8 mouse cellular contexts compared by ENCODE assay signal in genomic region chr5:118514527-118514831, GRCm38 (mm10). TPM values are rescaled to one million over a fixed set of nuclear protein-coding genes. Genes with fewer than 3 reads are reported as not detected.
DNase-seq lines count a peak whose midpoint lies in the region; ATAC-seq and TF ChIP-seq lines count a peak whose summit lies in the region.

No protein-coding gene starts in this region.

- peak overlapping the region; percentile 30; the same call in 1 of the 2 replicates for H3K4me3 ChIP-seq in kidney, embryonic 14.5 days (ENCODE audit: low read length)
- peak overlapping the region; percentile 20 for H3K4me3 ChIP-seq in bone marrow, adult 2 months (replicated peaks; ENCODE audit: control insufficient read depth, low read depth, low read length)
- H3K4me3 ChIP-seq in forebrain, postnatal 0 days (ENCODE audit: low read depth, low read length), result peak overlapping the region; percentile 27
- peak overlapping the region; percentile 35 for H3K4me3 ChIP-seq in macrophage (ENCODE audit: inconsistent target)

- 13% methylated on average over 9 of the region's 9 CpGs for WGBS in kidney, embryonic 14.5 days
- 28% methylated on average over 9 of the region's 9 CpGs for WGBS in bone marrow, adult 2 months
- 14% methylated on average over 9 of the region's 9 CpGs for WGBS in forebrain, postnatal 0 days
- WGBS in macrophage (ENCODE audit: missing documents), result 37% methylated on average over 9 of the region's 9 CpGs

- TF ChIP-seq POLR2A in bone marrow, adult 2 months (IDR thresholded peaks at IDR 0.05; ENCODE audit: borderline replicate concordance, control insufficient read depth, low read depth, low read length), result no peak

- H3K4me2 ChIP-seq in kidney, embryonic 14.5 days (replicated peaks; ENCODE audit: low read depth, low read length), result peak overlapping the region; percentile 54
- H3K4me2 ChIP-seq in forebrain, postnatal 0 days (ENCODE audit: low read depth), result peak overlapping the region; percentile 50

- peaks cover 2% of the 10 kb centered on the region; the same call in 1 of the 2 replicates for H3K27me3 ChIP-seq in kidney, embryonic 14.5 days (ENCODE audit: control insufficient read depth, insufficient read depth, low read length)
- no peaks in the 10 kb centered on the region for H3K27me3 ChIP-seq in forebrain, postnatal 0 days (ENCODE audit: insufficient read depth, low read length)

- H3K9ac ChIP-seq in kidney, embryonic 14.5 days (ENCODE audit: low read depth, low read length), result no peak overlapping the region
- H3K9ac ChIP-seq in forebrain, postnatal 0 days, result no peak overlapping the region

- no peaks in the 10 kb centered on the region for H3K36me3 ChIP-seq in kidney, embryonic 14.5 days (ENCODE audit: control insufficient read depth, insufficient read depth, low read length)
- no peaks in the 10 kb centered on the region for H3K36me3 ChIP-seq in forebrain, postnatal 0 days (ENCODE audit: insufficient read depth)
- no peaks in the 10 kb centered on the region for H3K36me3 ChIP-seq in macrophage (ENCODE audit: inconsistent target)

- no peak for ATAC-seq in kidney, embryonic 14.5 days (ENCODE audit: low FRiP score, low TSS enrichment)
- no peak for ATAC-seq in forebrain, postnatal 0 days
- no peak for ATAC-seq in CD4-positive, CD25-positive, alpha-beta regulatory T cell, adult 4 months

- no peak overlapping the region for H3K27ac ChIP-seq in kidney, embryonic 14.5 days (ENCODE audit: low read depth, low read length)
- H3K27ac ChIP-seq in bone marrow, adult 2 months (ENCODE audit: control insufficient read depth, insufficient read depth, low read depth, low read length, poor library complexity), result no peak overlapping the region
- H3K27ac ChIP-seq in forebrain, postnatal 0 days (ENCODE audit: low read depth, low read length), result peak overlapping the region; percentile 54
- peak overlapping the region; percentile 21; the same call in 1 of the 2 replicates for H3K27ac ChIP-seq in macrophage

- peaks cover 23% of the 10 kb centered on the region for H3K4me1 ChIP-seq in kidney, embryonic 14.5 days (ENCODE audit: control insufficient read depth, insufficient read depth, low read length)
- H3K4me1 ChIP-seq in bone marrow, adult 2 months (ENCODE audit: control insufficient read depth, insufficient read depth, low read length), result no peaks in the 10 kb centered on the region; the same call in none of the 2 replicates
- peaks cover 20% of the 10 kb centered on the region for H3K4me1 ChIP-seq in forebrain, postnatal 0 days (ENCODE audit: insufficient read depth)

- no peak for DNase-seq in kidney, postnatal 25 days
- peak; percentile 52 for DNase-seq in forebrain, postnatal 0 days
- DNase-seq in adrenal gland, adult 2 months, result no peak
- DNase-seq in kidney, postnatal 14 days, result no peak

- no peak for TF ChIP-seq CTCF in bone marrow, adult 2 months (IDR thresholded peaks at IDR 0.05; ENCODE audit: control insufficient read depth, insufficient read depth, low read length)
- TF ChIP-seq CTCF in forebrain, postnatal 0 days (IDR thresholded peaks at IDR 0.05; ENCODE audit: low read depth), result no peak

- no peaks in the 10 kb centered on the region for H3K79me2 ChIP-seq in macrophage (ENCODE audit: inconsistent target)

- H3K9me3 ChIP-seq in kidney, embryonic 14.5 days (ENCODE audit: control insufficient read depth, low read length), result no peaks in the 10 kb centered on the region
- H3K9me3 ChIP-seq in forebrain, postnatal 0 days (ENCODE audit: low read length), result no peaks in the 10 kb centered on the region

RNA-seq across cellular contexts. Expression of gene Med13l, which starts 46.0 kb away (rescaled TPM):
- polyA plus RNA-seq in kidney, embryonic 14.5 days (2014; fragmentation: Nextera tagmentation; extraction: Ambion mirVana), result 9.7 and 12.1 TPM in 2 replicates
- 19.1 and 32.9 TPM in 2 replicates for polyA plus RNA-seq in bone marrow, adult 2 months (2011; ENCODE audit: insufficient read depth, insufficient read length, low replicate concordance, missing spikeins)
- 27.9 and 31.0 TPM in 2 replicates for total RNA-seq in forebrain, postnatal 0 days (2014; rRNA removed)
- 9.1 and 12.5 TPM in 2 replicates for polyA plus RNA-seq in forebrain, postnatal 0 days (2015; fragmentation: Nextera tagmentation; extraction: Ambion mirVana)
- 100 to 1,000 TPM; 120 to 443 (median 144) TPM for total RNA-seq in macrophage (2018; cell fraction: chromatin; rRNA removed)
- 10 to 100 TPM; 27.9 to 64.0 (median 33.9) TPM for total RNA-seq in macrophage (2018; cell fraction: cytosol; rRNA removed)
- 100 to 1,000 TPM in 21 of 26 experiments, 10 to 100 TPM in 5; 76.5 to 395 (median 107) TPM for total RNA-seq in macrophage (2018; cell fraction: nucleus; rRNA removed)
- 10.0 to 13.9 TPM (median 13.2 TPM) in 3 replicates for polyA plus RNA-seq in macrophage (2018)
- 10 to 100 TPM; 31.5 to 34.3 TPM for total RNA-seq in adrenal gland, adult 2 months (2021)
- polyA plus RNA-seq in adrenal gland, adult 2 months (2012; rRNA removed), result 14.1 and 17.0 TPM in 2 replicates
- 10 to 100 TPM; 22.0 to 25.3 TPM for polyA plus RNA-seq in CD4-positive, CD25-positive, alpha-beta regulatory T cell, adult 4 months (2017; shearing (Covaris generic))

Comparison
In these comparisons a context has a peak if more than half of its experiments do, and no peak if none do; other contexts are left out.
1. H3K27ac ChIP-seq: peak in forebrain, postnatal 0 days (single experiment) and macrophage (single experiment); none in kidney, embryonic 14.5 days (single experiment) and bone marrow, adult 2 months (single experiment).
2. Peak in every context shown above with its lines, with median percentiles within 50 percentile points of each other: H3K4me3 ChIP-seq.